Mouse (Mus musculus) adrenal gland, postnatal 4 days (tissue): ENCODE results near the gene Spata33. TPM values are rescaled to one million over a fixed set of nuclear protein-coding genes. Genes with fewer than 3 reads are reported as not detected.
A peak's percentile ranks its signal among the peaks of the same experiment; 100 is the strongest.
"Not testable (repeated sequence)": the region's sequence is repeated elsewhere in the genome, so short reads cannot be mapped to it uniquely, and the experiment has no call there.

Experiments
- DNase-seq, 2 experiments: peaks; one replicate each; pipeline ENCODE4 v3.0.0; 2021 to 2022; ENCODE audit warnings: low spot score in 2 of 2, mixed read lengths in 2 of 2
- long read RNA-seq, 2 experiments: library from polyadenylated mRNA; stranded (forward); transcript quantifications; one replicate each; pipeline ENCODE4 v2.0.0; 2021
- total RNA-seq, 2 experiments: library from RNA; stranded (reverse); gene quantifications; 2 replicates each; pipeline ENCODE4 v1.2.3; 2021

Spata33 gene
- 1 to 10 TPM; 4.0 to 4.5 TPM for total RNA-seq
- long read RNA-seq, experiment 1, partial matches to known transcripts, result 0 of 1 reads
- long read RNA-seq, experiment 1, other reads (novel, unspliced or antisense), result 0 of 1 reads
- long read RNA-seq, experiment 2, partial matches to known transcripts, result 1 of 3 reads
- long read RNA-seq, experiment 2, other reads (novel, unspliced or antisense), result 0 of 3 reads

DNA sequence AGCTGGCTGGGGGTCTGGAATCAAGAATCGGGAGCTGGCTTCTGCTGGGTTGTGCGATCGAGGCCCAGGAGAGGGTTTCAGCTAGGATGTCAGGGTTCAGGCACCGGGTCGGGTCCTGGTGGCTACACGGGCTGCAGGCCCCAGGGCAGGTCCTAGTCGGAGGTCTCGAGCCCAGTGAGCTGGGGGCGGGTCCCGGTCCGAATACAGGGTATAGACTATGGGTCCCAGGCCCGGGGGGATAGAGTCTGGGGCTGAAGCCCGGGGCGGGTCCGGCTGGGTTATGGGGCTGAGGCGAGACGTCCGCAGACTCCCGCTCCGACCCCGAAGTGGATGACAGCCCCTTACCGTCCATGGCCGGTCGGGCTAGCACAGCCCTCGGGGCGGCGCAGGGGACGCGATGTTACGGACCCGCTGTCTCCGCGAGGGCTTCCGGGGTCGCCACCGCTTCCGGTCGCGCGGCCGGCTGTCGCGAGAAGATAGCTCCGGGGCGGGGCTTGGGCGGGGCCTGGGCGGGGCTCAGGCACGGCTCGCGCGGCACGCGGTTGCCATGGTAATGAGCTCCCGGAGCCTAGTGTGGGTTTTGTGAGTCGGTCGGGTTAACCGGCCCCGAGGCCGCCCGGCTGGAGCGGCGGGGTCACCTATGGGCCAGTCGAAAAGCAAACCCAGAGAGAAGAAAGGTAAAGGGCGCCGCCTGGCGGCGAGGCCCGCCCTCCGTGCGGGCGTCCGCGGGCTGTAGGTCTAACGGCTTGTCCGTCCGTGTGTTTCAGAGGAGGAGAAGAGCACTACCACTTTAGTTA lies at the start of gene Spata33, which contains the start of gene Chmp1a:
Gene Spata33, plus strand, starts transcription at position 512 of the 797 bp plus-strand sequence.
Gene Chmp1a, minus strand, starts transcription at position 443 of the 797 bp plus-strand sequence.
- peak; percentile 79 to 90 for DNase-seq

GRCm38 (mm10) chr8:123181391-123181790 lies 31.2 kb upstream of the Spata33 start:
- DNase-seq, result no peak

DNA sequence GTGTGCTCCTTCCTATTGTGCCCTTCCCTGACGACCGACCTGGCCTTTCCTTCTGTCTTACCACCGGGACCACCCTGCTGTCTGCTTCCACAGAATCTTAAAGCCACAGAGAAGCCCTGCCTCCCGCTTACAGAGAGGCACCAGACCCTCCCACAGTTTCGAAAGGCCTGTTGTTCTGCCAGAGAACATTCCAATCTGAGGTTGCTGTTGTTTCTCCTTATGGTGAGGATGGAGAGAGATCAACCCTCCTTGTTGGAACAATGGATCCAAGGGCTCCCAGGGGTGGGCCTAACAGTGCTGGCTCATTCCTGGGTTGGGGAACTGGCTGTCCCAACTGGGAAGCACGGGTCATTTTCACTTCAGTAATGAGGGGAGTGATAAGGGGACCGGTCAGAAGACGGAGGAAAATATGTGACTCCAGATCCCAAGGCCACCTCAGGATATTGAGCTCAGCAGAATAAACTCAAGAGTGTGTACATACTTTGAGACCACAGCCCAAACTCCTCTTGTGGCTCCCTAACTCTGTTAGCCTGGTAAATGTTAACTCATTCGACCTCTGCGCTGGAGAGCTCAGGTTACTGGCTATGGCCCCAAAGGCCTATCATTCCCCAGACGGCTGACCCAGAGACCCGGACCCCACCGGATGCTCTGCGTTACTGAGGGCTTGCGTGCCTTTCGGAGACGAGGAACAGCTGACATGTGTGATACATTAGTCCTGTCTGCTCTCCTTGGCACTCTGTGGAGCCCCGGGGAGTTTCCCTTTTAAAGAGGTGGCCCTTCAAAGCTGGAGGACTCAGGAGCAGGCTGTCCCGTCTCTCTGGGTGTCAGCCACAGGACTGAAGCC lies 26.8 kb upstream of the Spata33 start, which contains the start of gene Dpep1:
Gene Dpep1, plus strand, starts transcription at position 677 of the 844 bp plus-strand sequence.
- no peak for DNase-seq

- DNase-seq, result no peak
Measured at GRCm38 (mm10) chr8:123188006-123188405, 24.6 kb upstream of the Spata33 start.

DNA sequence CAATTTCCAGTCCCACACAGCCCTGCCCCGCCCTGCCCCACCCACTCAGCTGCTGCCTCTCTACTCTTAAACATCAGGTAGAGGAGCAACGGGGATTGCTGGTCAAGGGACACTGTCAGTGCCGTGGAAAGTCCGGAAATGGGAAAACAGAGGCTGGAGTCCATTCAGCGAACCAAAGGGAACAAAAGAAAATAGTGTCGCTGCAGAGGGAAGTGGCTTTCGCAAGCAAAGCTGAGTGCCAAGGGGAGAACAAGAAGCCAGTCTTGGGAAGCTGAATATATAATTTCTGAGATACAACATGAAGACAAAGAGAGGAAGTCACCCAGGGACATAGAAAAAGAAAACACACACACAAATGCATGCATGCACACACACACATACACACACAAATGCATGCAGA lies 23.8 kb upstream of the Spata33 start:
- DNase-seq, result no peak

DNA sequence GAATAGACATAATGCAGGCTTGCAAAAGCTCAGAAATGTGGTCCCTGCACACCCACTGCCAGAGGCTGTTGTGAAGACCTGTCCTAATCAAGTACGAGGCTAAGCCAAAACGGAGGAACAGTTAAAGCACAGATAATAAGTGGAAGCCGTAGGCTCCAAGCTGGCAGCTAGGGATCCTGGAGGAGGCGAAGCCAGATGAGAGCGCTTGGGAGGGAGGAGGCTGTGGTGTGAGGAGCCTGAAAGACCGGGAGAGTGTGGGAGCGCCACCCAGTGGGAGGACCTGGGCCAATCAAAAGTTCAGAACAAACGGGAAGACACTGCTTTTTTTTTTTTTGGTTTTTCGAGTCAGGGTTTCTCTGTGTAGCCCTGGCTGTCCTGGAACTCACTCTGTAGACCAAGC lies 22.0 kb upstream of the Spata33 start:
- DNase-seq, result peak; percentile 36 to 64

- DNase-seq, result no peak
Measured at GRCm38 (mm10) chr8:123191908-123192307, 20.7 kb upstream of the Spata33 start.

- no peak for DNase-seq
Measured at GRCm38 (mm10) chr8:123193771-123194170, 18.9 kb upstream of the Spata33 start.

- not testable (repeated sequence) for DNase-seq
Measured at GRCm38 (mm10) chr8:123197016-123197415, 15.6 kb upstream of the Spata33 start.

GRCm38 (mm10) chr8:123199864-123200263 lies 12.8 kb upstream of the Spata33 start:
- no peak for DNase-seq

DNA sequence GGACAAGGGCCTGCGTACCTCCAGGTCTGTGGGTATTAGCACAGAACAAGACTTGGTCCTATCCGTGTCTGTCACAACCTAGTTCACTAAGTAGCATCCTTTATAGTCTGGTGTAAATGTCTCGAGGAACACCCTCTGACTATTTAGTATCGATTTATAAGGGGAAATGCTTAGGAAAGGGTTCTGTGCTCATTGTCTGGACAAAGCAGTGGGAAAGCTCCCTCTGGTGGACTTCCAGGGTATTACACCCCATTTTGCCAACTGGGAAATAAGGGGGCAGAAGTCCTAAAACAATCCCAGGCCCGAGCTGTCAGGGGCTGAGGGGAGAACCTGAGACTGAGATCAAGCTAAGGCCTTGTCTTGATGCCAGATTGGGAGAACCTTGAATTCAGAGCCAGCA lies 10.3 kb upstream of the Spata33 start:
- peak; percentile 24 to 49 for DNase-seq

DNA sequence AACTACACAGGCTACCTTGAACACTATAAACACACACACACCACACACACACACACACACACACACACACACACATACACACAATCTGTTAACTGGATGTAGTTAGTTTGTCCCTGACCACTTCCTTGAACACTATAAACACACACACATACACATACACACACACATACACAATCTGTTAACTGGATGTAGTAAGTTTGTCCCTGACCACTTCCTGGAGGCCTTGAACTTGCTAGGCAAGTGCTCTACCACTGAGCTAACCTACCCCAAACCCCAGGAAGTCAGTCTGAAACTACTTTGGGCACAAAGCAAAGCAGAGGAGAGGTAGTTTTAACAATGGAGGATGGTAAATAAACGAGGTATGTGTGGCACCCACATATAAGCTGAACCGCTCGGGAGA lies 9.1 kb upstream of the Spata33 start:
- DNase-seq, result no peak

- no peak for DNase-seq
Measured at GRCm38 (mm10) chr8:123211876-123212275, 756 bp upstream of the Spata33 start.

- no peak for DNase-seq
Measured at GRCm38 (mm10) chr8:123213118-123213772, 613 bp downstream of the Spata33 start.

- no peak for DNase-seq
Measured at GRCm38 (mm10) chr8:123215430-123215829, 2.8 kb downstream of the Spata33 start.

- no peak for DNase-seq
Measured at GRCm38 (mm10) chr8:123220917-123221316, 8.3 kb downstream of the Spata33 start.

DNA sequence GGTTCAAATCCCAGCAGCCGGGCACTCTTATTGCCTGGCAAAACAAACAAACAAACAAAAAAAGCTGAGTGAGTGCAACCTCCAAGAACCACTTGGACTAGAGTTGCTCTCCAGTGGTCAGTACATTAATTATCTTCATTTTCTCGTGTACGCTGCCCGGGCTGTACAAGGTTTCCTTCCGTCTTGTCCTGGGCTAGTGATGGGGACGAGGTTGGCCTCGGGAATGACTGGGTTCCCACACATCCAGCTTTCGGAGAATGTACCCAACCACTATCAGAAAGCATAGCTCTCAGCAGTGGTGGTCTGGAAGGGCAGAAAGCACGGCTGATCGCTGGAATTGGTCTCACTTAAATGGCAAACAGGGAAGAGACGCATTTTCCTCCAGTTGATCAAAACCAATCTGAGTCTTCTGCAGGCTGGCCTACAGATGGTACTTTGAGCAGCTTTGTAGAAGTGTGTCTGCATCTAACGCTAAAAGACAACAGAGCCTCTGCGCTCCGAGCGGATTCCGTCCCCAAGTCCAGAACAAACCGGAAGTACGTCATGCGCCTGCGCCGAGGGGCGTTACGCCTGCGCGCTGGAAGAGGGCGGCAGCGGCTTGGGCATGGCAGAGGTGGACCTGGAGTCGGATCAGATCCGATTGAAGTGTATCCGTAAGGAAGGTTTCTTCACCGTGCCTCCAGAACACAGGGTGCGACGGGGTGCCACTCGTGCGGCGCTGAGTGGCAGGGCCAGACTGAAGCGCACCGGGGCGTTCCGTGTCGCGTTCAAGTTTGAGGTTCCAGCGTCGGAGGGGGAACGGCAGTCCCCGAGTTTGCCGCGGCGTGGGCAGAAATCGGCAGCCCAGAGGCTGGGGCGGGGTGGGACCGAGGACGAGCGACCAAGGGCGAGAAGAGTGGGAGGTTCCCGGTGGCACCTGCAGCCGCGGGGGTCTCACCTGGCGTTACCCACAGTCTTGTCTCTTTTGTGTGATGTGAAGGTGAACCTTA lies 11.9 kb downstream of the Spata33 start, which contains the start of gene Cdk10:
Gene Cdk10, plus strand, starts transcription at position 565 of the 989 bp plus-strand sequence.
- DNase-seq, result peak; percentile 91 to 92

- no peak for DNase-seq
Measured at GRCm38 (mm10) chr8:123228416-123228815, 15.8 kb downstream of the Spata33 start.

GRCm38 (mm10) chr8:123230326-123230725 lies 17.7 kb downstream of the Spata33 start:
- DNase-seq, result not testable (repeated sequence)

- DNase-seq, result no peak
Measured at GRCm38 (mm10) chr8:123231742-123232141, 19.1 kb downstream of the Spata33 start.
